Mouse (Mus musculus): ENCODE results near the gene Kctd20.
"Not testable (repeated sequence)": the region's sequence is repeated elsewhere in the genome, so short reads cannot be mapped to it uniquely, and the experiment has no call there.

Gene Kctd20

DNA sequence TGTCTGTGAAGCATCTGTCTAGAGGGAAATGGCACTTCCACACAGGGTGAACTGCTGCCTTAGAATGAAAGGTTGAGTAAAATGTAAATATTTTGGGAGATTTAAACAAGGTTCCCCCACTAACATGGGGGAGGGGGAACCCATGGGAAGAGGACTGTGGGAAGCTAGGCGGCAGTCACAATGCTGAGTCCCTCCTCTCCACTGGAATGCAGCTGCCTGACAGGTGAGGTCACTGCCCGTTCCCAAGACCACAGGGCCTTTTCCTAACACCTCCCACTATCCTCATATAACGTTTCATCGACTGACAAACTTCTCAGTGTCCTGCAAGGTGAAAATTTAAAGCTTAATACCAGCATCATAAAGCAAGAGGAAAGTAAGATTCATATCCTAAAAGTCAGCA is 30.8 kb downstream of the Kctd20 start:
- no peak for DNase-seq (ENCODE audit: extremely low read depth, low read depth)

- DNase-seq (ENCODE audit: extremely low read depth, low read depth), result no peak
Observed at GRCm38 (mm10) chr17:28984724-28985420, 33.1 kb downstream of the Kctd20 start.

DNA sequence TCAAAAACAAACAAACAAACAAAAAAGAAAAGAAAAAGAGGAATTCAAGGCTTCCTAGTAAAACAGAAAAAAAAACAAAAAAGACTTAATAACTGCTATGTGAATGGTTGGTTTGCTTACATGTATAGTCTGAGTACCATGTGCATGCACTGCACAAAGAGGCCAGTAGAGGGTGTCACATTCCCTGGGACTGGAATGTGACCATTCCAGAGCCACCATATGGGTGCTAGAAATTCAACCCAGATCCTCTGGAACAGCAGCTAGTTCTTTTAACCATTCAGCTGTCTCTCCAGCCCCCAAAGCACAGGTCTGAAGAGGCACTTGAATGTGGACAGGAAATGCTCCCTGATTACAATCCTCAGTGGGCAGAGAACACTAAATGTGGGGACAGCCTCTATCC is 35.1 kb downstream of the Kctd20 start:
- DNase-seq (ENCODE audit: extremely low read depth, low read depth), result no peak

- peak; percentile 65 for DNase-seq (ENCODE audit: extremely low read depth, low read depth)
Observed at GRCm38 (mm10) chr17:28987713-28988112, 36.0 kb downstream of the Kctd20 start.

- no peak for DNase-seq (ENCODE audit: extremely low read depth, low read depth)
Observed at GRCm38 (mm10) chr17:28988291-28988690, 36.5 kb downstream of the Kctd20 start.

DNA sequence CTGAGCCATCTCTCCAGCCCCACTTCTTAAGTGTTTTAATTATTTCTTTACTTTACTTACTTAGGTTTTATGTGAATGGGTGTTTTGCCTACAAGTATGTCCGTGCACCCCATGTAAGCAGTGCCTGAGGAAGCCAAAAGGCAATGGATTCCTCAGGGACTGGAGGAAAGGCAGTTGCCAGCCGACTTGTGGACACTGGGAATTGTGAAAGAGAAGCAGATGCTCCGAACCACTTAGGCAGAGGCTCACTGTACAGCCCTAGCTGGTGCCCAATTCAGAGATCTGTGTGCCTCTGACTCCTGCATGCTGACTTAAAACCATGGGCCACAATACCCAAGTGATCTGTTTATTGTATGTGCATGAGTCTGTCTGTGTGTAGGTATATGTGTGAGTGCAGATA is 37.2 kb downstream of the Kctd20 start:
- DNase-seq (ENCODE audit: extremely low read depth, low read depth), result no peak

- no peak for DNase-seq (ENCODE audit: extremely low read depth, low read depth)
Observed at GRCm38 (mm10) chr17:28990060-28990459, 38.3 kb downstream of the Kctd20 start.

DNA sequence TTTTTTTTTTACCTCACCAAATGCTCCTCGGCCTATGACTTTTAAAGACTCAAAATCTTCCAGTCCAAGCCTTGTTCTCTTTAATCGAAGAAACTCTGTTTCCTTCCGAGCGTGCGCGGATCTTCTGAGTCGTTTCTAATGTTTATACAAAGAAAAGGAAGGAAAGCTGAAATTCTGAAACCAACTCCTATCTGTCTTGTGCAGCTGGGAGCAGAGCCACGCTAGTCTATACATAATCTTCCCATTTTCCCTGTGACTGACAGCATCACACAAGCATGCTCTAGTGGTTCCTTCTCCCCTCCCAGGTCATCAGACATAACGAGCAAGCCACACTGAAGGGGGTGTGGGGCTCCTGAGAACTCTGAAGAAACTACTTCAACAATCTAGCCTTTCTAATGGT is 39.5 kb downstream of the Kctd20 start:
- DNase-seq (ENCODE audit: extremely low read depth, low read depth), result peak; percentile 76

DNA sequence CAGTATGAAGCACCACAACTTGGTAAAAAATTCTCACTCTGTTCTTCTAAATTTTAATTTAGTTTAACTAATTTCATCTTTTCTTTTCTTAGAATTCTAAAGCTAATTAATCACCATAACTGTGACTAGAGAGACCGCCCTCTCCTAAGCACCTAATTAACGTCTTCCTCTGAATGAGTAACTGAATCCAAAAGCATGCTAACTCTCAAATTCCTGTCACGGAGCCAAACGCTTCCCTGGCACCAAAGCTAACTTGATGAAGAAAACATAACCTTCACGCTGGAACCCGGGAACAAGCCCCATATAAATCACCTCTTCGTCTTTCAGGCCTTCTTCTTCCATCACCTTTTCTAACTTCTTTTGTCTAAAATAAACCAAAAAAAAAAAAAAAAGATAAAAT is 40.4 kb downstream of the Kctd20 start:
- DNase-seq (ENCODE audit: extremely low read depth, low read depth), result no peak

- not testable (repeated sequence) for DNase-seq (ENCODE audit: extremely low read depth, low read depth)
Observed at GRCm38 (mm10) chr17:28993004-28993403, 41.3 kb downstream of the Kctd20 start.

DNA sequence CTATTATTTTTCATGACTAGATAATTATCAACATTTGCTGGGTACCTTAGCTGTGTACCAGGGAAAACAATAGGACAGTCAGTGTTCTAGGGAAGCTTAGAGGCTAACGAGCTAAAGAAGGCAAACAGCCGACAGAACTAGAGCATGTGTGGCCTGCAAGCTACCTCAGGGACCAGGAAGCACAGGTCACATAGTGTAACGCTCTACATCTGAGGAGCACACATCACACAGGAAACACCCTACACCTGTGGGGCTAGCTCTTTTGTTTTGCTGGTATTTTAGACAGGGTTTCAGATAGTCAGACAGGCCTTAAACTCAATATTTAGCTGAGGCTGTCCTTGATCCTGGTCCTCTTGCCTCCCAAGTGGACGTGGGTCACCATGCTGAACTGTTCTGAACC is 42.9 kb downstream of the Kctd20 start:
- no peak for DNase-seq (ENCODE audit: extremely low read depth, low read depth)

GRCm38 (mm10) chr17:29000465-29000864 is 48.7 kb downstream of the Kctd20 start:
- DNase-seq (ENCODE audit: extremely low read depth, low read depth), result no peak

DNA sequence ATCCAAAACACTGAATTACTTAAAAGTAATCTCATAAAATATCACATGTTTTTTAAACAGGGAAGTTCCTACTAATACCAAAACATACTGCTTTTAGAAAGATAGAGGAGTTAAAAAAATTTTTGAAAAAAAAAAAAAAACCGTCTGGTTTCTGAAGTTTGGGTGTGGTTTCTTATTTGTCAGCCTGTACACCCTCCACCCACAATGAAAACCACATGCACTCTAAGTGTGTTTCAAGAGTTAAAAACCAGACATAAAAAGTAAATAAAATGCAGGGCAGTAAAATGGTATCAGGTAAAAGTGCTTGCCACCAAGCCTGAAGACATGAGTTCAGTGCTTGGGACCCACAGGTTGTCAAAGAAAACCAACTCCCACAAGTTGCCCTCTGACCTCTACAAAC is 52.0 kb downstream of the Kctd20 start:
- no peak for DNase-seq (ENCODE audit: extremely low read depth, low read depth)

DNA sequence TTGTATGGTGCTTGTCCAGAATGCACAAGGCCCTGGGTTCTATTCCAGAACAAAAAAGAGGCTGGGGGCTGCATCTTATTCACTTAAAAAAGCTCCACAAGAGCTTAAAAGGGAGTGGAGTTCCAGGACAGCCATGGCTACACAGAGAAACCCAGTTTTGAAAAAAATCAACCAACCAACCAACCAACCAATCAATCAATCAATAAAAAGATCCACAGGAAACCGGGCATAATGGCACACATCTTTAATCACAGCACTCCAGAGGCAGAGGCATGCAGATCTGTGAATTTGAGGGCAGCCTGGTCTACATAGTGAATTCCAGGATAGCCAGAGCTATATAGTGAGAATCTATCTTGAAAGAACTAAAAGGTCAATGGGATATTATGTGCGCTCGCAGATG is 53.3 kb downstream of the Kctd20 start:
- no peak for DNase-seq (ENCODE audit: extremely low read depth, low read depth)

GRCm38 (mm10) chr17:29006812-29007211 is 55.1 kb downstream of the Kctd20 start:
- DNase-seq (ENCODE audit: extremely low read depth, low read depth), result no peak

DNA sequence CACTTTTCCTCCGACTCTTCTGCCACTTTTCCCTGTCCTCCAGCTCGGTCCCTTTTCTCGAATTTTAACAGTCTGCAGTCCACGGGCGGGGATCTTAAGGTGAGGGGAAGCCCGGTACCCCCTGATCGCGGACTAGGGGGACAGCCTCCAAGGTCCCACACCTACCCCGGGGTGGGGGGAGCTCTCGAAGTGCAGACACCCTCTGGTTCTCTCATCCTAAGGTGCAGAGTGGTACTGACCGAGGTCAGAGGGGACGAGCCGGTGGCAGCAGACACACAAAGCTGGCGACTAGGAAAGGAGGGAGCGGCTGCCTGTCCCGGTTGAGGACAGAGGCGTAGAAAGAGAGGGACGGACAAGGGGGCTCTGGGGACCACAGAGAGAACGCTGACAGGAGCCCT is 55.5 kb downstream of the Kctd20 start:
- no peak for DNase-seq (ENCODE audit: extremely low read depth, low read depth)

DNA sequence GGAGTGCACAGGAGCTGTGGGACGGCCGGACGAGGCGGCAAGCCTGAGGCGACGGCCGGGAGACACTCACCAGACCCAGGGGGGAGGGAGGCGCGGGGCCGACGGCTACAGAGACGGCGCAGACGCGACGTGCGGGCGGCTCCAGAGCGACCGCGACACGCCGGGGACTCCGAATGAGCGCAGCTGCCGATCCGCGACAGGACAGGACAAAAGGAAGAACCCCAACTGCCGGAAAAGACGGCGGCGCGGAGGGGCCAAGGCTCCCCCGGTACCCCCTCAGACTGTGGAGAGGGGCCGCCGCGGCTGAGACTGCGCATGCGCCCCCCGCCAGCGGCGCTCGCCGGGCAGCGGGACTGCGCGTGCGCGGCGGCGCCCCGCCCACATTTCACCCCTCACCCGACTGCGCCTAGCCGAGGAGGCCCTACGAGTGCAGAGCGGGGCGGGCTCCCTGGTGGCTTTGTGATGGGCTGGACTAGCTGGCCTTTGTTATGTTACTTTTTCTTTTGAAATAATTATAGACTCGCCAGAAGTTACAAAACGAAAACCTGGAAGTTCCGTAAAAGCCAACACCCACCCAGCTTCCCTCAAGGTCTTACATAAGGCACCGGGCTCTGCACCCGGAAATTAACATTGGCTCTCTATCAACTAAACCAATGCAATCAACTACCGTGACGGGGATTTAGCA is 56.0 kb downstream of the Kctd20 start, which contains the start of gene Stk38:
Gene Stk38, minus strand, starts transcription at position 355 of the 685 bp plus-strand sequence.
- DNase-seq (ENCODE audit: extremely low read depth, low read depth), result peak; percentile 65

GRCm38 (mm10) chr17:29008326-29008650 is 56.5 kb downstream of the Kctd20 start:
- no peak for DNase-seq (ENCODE audit: extremely low read depth, low read depth)

GRCm38 (mm10) chr17:29009181-29009580 is 57.4 kb downstream of the Kctd20 start:
- DNase-seq (ENCODE audit: extremely low read depth, low read depth), result no peak

DNA sequence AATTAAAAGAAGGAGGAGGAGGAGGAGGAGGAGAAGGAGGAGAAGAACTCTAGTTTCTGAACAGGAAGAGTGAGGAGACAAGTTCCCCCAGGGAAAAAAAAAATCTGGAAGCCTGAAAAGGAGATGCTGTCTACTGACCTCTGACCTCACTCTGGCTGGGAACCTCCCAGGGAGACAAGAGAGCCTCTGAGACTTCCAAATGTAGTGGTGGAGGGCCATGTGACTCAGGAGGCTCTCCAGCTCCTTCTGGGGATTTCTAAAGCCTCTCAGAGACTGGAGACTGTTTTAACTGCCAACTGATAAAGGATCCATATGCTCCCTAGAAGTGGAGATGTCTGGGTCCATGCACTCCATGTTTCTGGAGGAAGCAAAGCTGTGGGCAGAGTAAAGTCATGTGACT is 62.5 kb downstream of the Kctd20 start:
- no peak for DNase-seq (ENCODE audit: extremely low read depth, low read depth)

GRCm38 (mm10) chr17:29015638-29016037 is 63.9 kb downstream of the Kctd20 start:
- no peak for DNase-seq (ENCODE audit: extremely low read depth, low read depth)

DNA sequence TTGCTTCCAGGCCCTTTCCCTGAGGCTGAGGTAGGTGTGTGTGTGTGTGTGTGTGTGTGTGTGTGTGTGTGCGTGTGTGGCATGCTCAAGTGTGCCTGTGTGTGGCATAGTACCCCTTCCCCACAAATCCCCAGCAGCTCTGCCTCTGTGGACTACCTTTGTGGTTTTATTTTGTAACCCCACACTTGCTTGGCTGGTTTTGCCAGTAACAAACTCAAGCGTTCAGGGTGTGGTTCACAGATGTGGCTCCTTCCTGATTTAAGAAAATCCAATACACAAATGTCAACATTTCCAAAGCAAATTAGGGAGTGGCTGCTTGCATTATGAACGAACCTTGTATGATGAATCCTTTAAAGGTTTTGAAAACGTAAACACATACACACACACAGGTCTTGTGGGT is 65.0 kb downstream of the Kctd20 start:
- no peak for DNase-seq (ENCODE audit: extremely low read depth, low read depth)

- DNase-seq (ENCODE audit: extremely low read depth, low read depth), result no peak
Observed at GRCm38 (mm10) chr17:29018292-29018984, 66.7 kb downstream of the Kctd20 start.

All from MEL-GATA-1-ER (cell line).